Mouse (Mus musculus) frontal cortex, adult (tissue): ENCODE measurements around the gene Atp6v0b.

Source experiments
- ATAC-seq: cut with Nextera tagmentation; 2 replicates; pipeline ENCODE4 v1.9.2; 2017; ENCODE audit warnings: mild to moderate bottlenecking, moderate library complexity, mixed read lengths; ENCODE audit not compliant: low TSS enrichment

The Atp6v0b gene

GRCm38 (mm10) chr4:117908834-117909453 is 21.8 kb upstream of the Atp6v0b start:
- ATAC-seq = peak; percentile 35

- no peak; the same call in 1 of the 2 replicates for ATAC-seq
Observed at GRCm38 (mm10) chr4:117906196-117906595, 19.1 kb upstream of the Atp6v0b start.

DNA sequence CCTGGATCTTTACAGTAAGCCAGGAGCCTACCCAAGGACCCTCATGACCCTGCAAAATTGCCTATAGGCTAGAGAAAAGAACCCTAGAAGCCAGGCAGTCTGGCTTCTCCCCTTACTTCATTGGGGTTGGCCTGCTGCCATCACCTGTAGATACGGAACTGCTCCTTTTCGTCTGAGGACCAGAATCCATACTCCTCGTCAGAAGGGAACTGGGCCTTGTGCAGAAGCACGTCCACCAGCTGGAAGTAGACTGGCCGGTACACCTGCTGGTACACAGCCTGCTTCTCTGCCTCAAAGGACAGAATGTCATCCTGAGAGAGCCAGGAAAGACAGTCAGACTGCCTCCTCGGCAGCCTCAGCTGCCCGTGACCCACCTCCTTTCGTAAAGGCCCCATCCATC is 17.6 kb upstream of the Atp6v0b start:
- no peak for ATAC-seq

DNA sequence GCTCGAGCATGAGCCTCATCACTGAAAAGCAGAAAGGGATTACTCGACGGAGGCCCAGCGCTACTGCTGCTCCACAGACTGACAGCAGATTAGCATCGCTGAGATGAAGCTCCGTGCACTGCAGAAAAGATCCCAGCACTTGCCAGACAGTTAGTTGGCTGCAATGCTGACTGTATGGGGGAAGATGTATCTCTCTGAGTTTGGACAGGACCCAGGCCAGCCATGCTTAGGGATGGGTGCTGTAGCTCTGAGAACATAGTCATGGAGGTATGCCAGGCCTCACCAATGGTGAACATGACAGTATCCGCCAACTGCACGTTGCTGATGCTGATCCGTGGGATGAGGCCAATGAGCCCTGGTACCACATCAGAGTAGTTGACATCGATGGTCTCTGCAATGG is 17.0 kb upstream of the Atp6v0b start:
- ATAC-seq = peak; percentile 67

- no peak for ATAC-seq
Observed at GRCm38 (mm10) chr4:117898111-117898510, 11.0 kb upstream of the Atp6v0b start.

DNA sequence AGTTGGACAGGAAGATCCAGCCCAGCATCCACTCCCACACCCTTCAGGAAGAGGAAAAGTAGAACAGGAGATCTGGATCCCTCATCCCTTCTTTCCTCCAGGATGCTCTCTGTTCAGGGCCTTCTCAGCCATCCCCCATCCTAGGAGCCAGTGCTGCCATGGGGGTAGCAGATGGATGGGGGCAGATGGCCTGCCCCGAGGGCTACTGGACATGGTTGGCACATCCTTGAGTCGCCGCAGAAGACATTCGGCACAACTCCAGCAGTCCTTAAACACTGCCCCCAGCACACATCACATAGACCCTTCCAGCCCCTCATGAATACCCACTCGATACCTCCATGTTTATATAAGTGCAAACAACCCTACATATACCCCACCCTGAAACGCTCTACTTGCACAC is 8.9 kb upstream of the Atp6v0b start:
- no peak for ATAC-seq

DNA sequence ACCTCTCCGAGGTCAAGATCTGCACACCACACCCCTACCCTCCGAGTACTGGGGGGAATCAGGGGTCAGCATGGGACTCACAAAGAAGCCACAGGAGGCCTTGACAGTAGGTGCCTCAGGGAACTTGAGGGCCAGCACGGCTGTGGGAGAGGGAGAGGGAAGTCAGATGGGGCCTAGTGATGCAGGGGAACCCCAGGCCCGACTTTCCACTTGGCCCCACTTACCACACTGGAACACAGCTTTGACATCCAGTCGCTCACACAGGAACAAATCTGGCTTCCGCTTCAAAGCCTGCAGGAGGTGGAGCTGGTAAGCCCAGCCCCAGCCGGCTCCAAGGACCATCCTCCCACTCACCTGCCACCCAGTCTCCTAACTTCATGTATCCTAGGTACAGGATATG is 8.2 kb upstream of the Atp6v0b start:
- ATAC-seq = no peak

GRCm38 (mm10) chr4:117894601-117895000 is 7.5 kb upstream of the Atp6v0b start:
- no peak for ATAC-seq

DNA sequence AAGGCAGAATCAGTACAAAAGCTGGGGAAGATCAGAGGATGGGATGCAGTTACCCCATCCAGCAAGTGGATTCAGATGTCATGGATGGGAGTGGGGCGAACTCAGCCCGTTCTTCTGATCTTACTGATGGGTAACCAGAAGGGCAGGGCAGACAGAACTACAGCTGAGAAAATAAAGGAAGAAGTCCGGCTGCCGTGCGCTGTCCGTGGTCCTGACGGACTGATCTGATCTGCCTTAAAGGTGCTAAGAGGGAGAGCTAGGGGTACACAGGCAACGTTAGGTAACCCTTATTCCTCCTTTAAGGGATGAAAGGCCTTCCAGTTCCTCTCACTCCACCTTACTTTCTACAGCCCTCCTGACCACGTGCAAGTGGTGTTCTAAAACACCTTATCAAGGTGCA is 6.2 kb upstream of the Atp6v0b start:
- no peak for ATAC-seq

DNA sequence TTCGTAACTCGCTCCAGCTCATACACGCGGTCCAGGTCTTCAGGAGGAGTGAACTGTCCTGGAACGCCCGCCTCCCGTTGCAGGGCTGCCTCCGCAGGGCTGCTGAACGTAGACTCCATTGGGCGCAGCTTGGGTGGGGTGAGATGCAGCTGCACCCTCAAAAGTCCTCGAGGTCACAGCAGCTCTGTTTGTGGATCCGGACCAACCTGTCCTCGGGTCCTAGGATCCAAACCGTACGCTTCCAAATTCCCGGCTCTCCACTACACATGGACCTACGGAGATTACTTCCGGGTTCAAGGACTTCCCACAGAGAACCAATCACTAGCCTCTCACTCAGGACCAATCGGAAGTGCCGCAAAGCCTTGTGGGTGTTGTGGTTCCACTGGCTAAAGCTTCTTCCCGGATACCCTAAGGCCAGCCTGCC is 4.6 kb upstream of the Atp6v0b start, which contains the start of gene Dph2:
Dph2 (minus strand) TSS at position 295 of the 424 bp plus-strand sequence.
- peak; percentile 87 for ATAC-seq

- ATAC-seq = no peak
Observed at GRCm38 (mm10) chr4:117890750-117891149, 3.6 kb upstream of the Atp6v0b start.

DNA sequence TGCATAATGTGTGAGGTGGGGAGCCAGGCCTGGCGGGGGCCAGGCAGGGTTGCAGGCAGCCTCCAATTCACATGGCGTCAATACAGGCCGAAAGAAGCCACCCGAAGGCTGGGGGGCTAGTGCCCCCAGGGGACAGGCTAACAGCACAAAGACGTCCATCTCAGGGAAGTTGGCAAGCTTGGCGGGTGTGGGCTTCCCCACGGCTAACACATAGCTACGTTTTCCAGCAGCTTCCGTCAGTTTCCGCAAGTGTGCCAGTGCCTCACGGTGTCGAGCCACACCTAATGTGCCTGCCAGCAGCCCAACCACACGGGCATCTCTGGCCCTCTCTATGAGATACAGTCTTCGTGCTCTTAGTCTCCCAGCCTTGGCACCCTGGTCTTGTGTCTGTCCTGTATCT is 2.9 kb upstream of the Atp6v0b start:
- ATAC-seq = no peak

- ATAC-seq = no peak
Observed at GRCm38 (mm10) chr4:117889471-117889870, 2.3 kb upstream of the Atp6v0b start.

DNA sequence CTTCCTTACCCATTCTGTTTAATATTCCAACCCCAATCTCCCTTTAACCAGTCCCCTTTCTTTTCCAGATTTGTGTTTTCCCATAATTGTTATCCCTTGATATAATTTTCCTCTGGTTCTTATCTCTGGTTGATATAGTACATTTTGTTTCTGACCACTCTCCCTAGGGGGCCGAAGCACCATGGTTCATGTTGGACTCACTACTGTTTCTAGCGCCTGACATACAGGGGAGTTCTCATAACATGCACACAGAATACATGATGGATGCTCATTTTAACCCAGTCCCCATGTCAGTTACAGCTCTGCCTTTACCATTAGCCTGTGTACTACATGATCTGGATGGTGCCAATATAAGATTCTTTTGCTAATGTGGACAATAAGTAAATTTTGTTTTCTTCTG is 787 bp upstream of the Atp6v0b start:
- ATAC-seq = no peak

DNA sequence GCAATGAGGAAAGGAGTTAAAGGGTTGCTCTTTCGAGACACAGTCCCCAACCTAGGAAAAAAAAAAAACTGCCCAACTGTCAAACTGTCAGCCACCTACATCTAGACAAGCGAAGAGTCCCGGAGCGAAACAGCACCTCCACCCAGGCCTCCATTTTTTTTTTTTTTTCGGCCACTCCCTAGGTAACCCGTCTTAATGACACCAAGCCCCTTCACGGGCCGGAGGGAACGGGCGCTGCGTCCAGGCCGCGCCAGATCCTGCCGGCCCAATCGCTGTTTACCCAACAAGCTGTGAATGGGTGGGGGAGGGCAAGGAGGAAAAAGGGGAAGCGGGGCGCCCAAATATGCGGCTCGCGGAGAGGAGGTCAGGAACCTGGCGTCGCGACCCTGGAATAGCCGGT is 489 bp downstream of the Atp6v0b start:
- ATAC-seq = no peak

DNA sequence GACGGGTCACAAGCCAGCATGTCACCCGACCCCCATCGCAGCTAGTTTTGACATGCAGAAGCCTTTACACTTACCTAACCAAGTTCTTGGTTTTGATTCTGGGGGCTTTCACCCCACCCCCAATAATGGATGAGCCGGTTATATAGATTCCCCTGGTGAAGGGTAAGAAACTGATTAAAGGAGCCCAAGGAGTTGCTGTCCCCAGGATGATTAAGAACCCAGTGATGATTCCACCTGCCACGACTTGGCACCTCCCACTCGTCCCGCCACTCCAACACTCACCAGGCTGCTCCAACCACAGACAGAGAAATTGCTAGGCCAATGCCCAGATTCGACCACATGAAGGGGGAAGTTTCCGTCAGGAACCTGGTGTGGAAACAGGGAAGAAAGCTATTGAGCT is 1.1 kb downstream of the Atp6v0b start:
- ATAC-seq = no peak

DNA sequence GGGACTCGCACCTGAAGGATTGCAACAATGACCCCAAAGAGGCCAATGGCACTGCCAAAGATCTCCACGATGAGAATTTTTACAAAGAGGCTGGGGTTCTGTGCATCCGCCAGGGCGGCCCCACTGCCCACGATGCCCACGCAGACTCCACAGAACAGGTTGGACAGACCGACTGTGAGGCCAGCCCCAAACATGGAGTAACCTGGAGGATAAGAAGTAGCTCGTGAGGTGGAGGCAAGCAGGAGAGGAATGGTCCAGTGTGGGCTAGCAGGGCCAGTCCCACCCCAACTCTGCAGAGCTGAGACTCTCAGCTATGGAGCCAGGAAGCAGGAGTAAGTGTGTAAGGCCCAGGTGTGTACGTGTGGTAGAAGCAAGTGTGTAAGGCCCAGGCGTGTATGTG is 2.0 kb downstream of the Atp6v0b start:
- no peak for ATAC-seq

DNA sequence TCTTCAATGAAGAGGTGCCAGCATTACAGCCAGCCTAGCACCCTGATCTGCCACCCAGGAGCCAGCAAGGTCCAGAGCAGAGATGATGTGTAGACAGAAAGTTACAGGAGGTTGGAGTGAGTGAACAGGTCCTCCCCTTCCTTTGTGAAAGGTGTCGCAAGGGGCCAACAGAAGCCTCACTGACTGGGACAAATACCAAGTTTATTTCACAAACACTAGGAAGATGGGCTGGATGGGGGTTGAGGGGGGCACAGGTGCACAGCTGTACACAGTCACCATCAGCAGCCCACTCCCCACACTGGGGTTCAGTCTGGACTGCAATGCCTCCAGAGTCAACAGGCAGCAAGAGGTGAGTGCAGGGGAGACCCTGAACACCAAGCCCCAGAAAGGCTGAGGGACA is 3.0 kb downstream of the Atp6v0b start:
- ATAC-seq = no peak

DNA sequence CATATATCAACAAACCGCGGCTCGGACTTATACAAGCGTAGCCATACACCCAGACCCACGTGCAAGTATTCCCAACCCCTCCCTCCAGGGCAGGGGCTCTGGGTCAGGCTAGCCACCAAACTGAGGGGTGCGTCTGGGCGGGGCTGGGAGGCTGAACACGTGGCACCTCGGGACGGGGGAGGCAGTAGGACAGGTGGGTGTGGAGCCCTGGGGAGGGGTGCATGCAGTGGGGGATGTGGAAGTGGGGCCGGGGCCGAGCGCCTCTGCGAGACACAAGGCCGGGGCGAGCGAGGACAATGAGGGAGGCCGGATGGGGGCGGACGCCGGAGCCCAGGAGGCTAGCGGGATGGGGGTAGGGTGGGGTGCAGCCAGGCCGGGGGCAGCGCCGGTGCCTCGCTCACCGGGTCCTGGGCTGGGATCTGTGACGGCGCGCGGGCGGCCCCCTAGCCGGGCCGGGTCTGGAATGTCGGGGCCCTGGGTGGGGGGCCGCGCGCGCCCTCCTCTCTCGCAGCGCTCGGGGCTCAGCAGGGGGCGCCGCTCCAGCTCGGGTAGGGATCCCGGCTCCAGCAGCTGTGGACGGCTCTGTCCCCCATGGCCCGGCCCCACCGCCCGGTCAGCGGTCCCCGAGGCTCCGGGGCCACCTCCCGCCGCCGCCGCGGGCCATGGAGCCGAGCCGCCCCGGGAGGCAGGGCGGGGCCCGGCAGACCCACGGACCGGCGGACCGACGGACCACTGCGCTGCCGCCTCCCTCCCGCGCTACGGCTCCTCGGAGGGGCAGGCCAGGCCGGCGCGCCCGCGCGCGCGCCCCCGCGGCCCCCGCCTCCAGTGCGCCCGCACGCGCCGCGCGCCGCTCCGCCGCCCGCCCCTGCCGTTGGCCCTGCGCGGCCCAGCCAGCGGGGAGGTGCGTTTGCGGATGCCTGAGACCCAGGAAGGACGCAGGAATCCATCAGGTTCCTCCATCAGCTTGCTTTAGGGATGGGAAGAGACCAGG is 4.1 kb downstream of the Atp6v0b start, which contains the start of gene B4galt2:
B4galt2 (minus strand) TSS at position 787 of the 991 bp plus-strand sequence.
- peak; percentile 8 for ATAC-seq

DNA sequence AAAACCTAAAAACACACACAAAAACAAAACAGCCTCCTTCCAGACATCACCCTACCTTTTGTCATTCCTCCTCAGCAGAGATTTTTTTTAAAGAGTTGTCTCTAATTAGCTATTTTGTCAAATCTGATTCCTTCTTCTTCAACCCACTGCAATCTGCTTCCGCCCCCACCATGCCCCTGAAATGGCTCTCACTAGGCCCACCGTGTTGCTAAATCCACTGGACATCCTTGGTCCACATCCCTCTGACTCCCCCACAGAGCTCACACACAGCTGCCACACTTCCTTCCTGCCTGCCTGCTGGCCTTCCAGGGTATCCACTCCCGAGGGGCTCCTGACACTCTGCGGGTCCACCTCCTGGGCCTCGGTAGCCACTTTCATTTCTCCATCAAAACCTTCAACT is 8.4 kb downstream of the Atp6v0b start:
- no peak for ATAC-seq

- ATAC-seq = no peak
Observed at GRCm38 (mm10) chr4:117878301-117878700, 8.8 kb downstream of the Atp6v0b start.

DNA sequence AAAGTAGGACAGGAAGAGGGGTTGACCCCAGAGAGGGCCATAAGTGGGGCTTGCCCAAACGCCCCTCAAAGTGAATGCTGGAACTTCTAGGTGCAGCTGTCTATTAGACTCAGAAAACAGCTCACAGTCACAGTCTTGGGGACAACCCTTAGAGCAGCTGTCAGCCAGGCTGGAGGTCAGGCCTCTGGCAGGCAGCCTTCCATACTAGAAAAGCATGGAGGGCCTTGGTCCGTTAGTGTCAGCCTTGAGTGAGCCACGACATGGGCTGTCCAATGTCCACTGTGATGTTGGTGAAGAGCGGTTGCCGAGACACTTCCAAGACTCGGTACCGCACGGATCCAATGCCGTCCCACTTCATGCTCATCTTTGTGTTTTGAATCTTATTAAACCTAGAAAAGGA is 13.5 kb downstream of the Atp6v0b start:
- ATAC-seq = no peak

DNA sequence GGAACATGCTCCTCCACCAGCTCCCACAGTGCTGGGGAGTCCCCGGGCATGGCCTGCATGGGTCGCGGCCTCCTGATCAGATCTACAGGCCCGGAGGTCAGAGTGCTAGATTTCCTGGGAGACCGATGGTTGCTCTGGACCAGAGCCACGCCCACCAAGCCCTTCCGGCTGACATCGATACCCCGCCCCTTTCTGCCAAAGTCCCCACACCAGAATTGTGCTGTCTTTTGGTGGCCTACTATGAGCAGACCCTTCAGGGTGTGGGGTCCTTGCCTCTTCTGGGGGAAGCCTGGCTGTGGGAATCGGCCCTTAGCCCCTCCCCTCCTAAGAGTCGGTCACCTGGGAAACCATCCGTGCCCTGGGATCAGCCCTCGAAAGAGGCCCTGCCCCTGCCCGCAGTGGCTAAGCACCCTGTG is 14.7 kb downstream of the Atp6v0b start, which contains the start of gene Ccdc24:
Ccdc24 (minus strand) TSS at position 87 of the 416 bp plus-strand sequence.
- ATAC-seq = no peak
